Mouse (Mus musculus): Measurements from ENCODE around the gene Zbtb49. TPM values are rescaled to one million over a fixed set of nuclear protein-coding genes. Genes with fewer than 3 reads are reported as not detected.

The Zbtb49 gene
- total RNA-seq, 2 experiments from 2014 or later, result 19.2 to 25.0 TPM

DNA sequence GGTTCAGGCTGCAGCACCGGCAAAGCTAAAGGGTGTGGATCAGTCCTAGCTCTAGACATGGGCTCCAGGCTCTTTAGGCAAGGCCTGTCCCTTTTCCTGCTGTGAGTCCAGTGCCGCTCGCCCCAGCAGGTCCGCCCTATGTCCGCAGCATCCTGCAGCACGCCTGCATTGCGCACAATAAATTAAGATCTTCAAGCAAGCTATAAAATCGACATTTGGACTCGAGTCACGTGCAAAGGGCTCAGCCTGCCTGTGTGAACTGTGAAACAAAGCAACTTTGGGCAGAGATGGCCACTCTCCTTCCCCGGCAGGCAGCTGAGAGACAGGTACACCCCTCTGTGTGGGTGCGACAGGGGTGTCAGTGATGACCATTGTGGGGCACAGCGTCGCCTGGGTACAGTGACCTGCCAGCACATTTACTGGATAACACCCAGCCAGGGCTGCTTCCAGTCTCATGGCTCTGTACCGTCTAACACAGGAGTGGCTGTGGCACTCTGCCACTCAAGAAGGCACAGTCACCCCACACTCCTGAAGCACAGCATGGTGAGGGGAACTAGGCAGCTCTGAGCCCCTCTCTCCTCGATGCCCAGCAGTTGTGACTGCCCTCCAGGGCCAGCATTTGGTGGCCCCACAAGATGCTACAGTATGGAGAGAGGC is 45.9 kb downstream of the Zbtb49 start:
- TF ChIP-seq CTCF (conservative IDR thresholded peaks at IDR 0.05), result no peak
- DNase-seq (ENCODE audit: low spot score in 2 of 2), result no peak
- no peak overlapping the region for H3K27ac ChIP-seq
- H3K4me3 ChIP-seq, result no peak overlapping the region

GRCm38 (mm10) chr5:38173766-38174165 is 46.5 kb downstream of the Zbtb49 start:
- H3K4me3 ChIP-seq, result no peak overlapping the region
- no peak for TF ChIP-seq CTCF (conservative IDR thresholded peaks at IDR 0.05)
- DNase-seq (ENCODE audit: low spot score in 2 of 2), result no peak
- H3K27ac ChIP-seq, result no peak overlapping the region

- Histone ChIP-seq H3K27ac (no peak overlapping the region), H3K4me3 (no peak overlapping the region)
- TF ChIP-seq CTCF (conservative IDR thresholded peaks at IDR 0.05), result no peak
- no peak for DNase-seq (ENCODE audit: low spot score in 2 of 2)
Observed at GRCm38 (mm10) chr5:38168497-38168896, 51.8 kb downstream of the Zbtb49 start.

- DNase-seq (ENCODE audit: low spot score in 2 of 2), result no peak
- Histone ChIP-seq H3K27ac (peak within 1 kb of the TSS; percentile 98), H3K4me3 (peak within 1 kb of the TSS; percentile 81)
- no peak for TF ChIP-seq CTCF (conservative IDR thresholded peaks at IDR 0.05)
Observed at GRCm38 (mm10) chr5:38159634-38160413, 60.4 kb downstream of the Zbtb49 start, which contains the start of gene Nsg1. Gene Nsg1, minus strand, starts transcription at chr5:38159907.

- Histone ChIP-seq H3K4me3 (peak overlapping the region; percentile 81), H3K27ac (peak overlapping the region; percentile 98)
- DNase-seq (ENCODE audit: low spot score in 2 of 2), result peak; percentile 75 to 77
- TF ChIP-seq CTCF (conservative IDR thresholded peaks at IDR 0.05), result no peak
Observed at GRCm38 (mm10) chr5:38158947-38159633, 61.2 kb downstream of the Zbtb49 start.

DNA sequence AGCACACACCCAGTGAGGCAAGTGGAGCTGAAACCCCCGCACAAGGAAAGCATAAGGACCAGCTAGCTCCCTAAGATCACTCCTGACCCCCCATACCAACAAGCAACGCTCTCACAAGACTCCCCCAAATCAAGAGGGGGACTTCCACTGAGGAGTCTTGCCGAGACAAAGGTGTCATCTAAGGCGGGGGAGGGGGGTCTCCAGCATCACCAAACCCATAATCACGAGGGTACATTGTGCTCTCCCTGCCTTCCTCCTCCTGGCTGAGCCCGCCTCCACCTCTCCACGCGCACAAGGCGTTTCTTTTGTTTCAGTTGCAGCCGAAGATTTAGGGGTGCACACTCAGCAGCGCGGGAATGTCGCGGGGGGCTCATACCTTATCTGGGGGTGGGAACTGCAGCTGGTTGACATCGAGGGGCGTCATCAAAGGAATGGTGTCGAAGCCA is 61.7 kb downstream of the Zbtb49 start:
- H3K27ac ChIP-seq, result peak overlapping the region; percentile 98
- TF ChIP-seq CTCF (conservative IDR thresholded peaks at IDR 0.05), result no peak
- no peak for DNase-seq (ENCODE audit: low spot score in 2 of 2)
- peak overlapping the region; percentile 81 for H3K4me3 ChIP-seq

- Histone ChIP-seq H3K27ac (peak overlapping the region; percentile 98), H3K4me3 (peak overlapping the region; percentile 81)
- TF ChIP-seq CTCF (conservative IDR thresholded peaks at IDR 0.05), result no peak
- no peak for DNase-seq (ENCODE audit: low spot score in 2 of 2)
Observed at GRCm38 (mm10) chr5:38157481-38158020, 62.7 kb downstream of the Zbtb49 start.

GRCm38 (mm10) chr5:38153636-38154035 is 66.6 kb downstream of the Zbtb49 start:
- DNase-seq (ENCODE audit: low spot score in 2 of 2), result no peak
- no peak for TF ChIP-seq CTCF (conservative IDR thresholded peaks at IDR 0.05)
- Histone ChIP-seq H3K27ac (peak overlapping the region; percentile 89), H3K4me3 (no peak overlapping the region; the same call in 1 of the 2 replicates)

DNA sequence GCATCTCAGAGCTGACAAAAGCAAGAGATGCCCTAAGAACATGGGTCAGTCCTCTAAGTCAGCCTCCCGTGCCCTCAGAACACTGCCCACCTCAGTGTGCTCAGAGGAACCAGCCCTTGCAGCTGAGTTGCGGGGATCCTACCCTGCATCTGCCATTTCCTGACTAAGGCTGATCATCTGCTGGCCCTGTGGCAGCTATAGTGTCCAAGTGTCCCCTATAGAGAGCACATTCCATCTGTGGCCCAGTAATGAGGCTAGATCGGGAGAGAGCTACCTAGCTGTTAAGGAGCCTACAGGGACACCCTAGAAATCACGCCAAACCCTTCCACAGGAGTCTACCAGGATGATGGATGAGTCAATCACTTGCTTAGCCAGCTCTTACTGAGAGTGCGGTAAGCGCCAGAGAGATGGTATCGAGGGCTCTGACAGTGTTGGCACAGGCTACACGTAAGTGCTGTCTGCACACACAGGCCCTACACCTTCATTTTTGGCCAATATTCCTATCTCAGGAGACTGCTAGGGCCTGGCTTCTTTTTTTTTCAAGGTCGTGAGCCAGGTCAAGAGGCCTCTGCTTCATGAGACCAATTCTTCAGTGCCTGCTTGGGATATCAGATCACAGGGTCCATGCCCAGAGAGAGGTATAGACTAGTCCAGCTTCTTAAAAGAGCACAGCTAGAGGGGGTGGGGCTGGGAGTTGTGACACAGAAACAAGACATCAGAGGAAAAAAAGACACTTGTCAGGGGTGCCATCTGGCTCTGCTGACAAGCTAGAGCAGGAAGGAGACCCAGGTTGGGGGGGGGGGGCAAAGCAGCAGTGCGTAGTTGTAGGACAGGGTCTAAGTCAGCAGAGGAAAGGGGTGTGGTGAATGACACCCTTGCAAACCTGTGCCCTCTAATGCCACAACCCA is 67.8 kb downstream of the Zbtb49 start:
- TF ChIP-seq CTCF (conservative IDR thresholded peaks at IDR 0.05), result no peak
- Histone ChIP-seq H3K27ac (peak overlapping the region; percentile 89), H3K4me3 (no peak overlapping the region)
- no peak for DNase-seq (ENCODE audit: low spot score in 2 of 2)

DNA sequence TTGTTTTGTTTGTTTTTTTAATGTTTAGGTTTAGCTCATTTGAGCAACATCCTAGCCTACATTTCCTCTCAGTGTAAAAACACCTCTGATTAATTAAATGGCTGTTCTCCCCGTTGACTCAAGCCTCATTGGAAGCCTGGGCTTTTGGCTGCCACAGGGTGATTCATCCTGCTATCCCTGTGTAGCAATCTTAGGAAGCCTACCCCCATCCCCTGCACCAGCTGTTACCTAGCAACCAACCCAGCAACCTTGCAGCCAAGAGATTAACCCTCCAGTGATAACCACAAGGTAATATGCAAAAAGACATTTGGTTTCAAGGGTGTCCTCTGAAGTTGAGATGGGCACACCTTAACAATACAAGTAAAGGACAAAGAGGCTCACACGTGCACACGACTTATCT is 69.0 kb downstream of the Zbtb49 start:
- TF ChIP-seq CTCF (conservative IDR thresholded peaks at IDR 0.05), result no peak
- H3K4me3 ChIP-seq, result peak overlapping the region; percentile 17; the same call in 1 of the 2 replicates
- DNase-seq (ENCODE audit: low spot score in 2 of 2), result peak; percentile 61 to 78
- H3K27ac ChIP-seq, result peak overlapping the region; percentile 89

- Histone ChIP-seq H3K4me3 (no peak overlapping the region), H3K27ac (no peak overlapping the region)
- DNase-seq (ENCODE audit: low spot score in 2 of 2), result no peak
- no peak for TF ChIP-seq CTCF (conservative IDR thresholded peaks at IDR 0.05)
Observed at GRCm38 (mm10) chr5:38146524-38146923, 73.7 kb downstream of the Zbtb49 start.

DNA sequence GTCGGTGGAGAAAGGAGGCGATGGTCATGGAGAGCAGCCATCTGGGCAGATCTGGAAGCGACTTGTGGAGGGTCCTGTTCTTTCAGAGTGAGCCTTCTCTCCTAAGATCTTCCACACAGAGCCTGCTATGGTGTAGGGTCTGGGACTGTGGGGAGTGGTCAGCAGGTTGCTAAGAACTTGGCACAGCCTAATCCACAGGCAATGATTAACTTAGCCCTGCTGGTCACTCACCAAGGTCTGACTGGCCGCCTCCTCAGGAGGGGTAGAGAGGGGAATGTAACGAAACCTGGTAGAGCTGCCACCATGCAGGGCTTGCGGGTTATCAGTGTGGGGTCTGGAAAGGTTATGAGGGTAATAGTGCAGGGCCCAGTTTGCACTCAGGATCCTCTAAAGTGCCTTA is 79.4 kb downstream of the Zbtb49 start:
- Histone ChIP-seq H3K4me3 (no peak overlapping the region), H3K27ac (no peak overlapping the region)
- DNase-seq (ENCODE audit: low spot score in 2 of 2), result no peak
- no peak for TF ChIP-seq CTCF (conservative IDR thresholded peaks at IDR 0.05)

Other genes with a start within 250 kb of the Zbtb49 start
- 10 to 100 TPM; 35.8 to 36.1 TPM for gene Stx18, start 181.7 kb downstream of the Zbtb49 start, total RNA-seq (2021)
- gene Nsg1, start 60.5 kb downstream of the Zbtb49 start, total RNA-seq (2021), result 100 to 1,000 TPM; 421 to 427 TPM
- 10 to 100 TPM in 1 of 2 experiments, 1 to 10 TPM in 1; 9.9 to 11.3 TPM for gene Lyar, start within 50 bp of the Zbtb49 start, total RNA-seq (2021)
- gene Tmem128, start 39.7 kb upstream of the Zbtb49 start, total RNA-seq (2021), result 10 to 100 TPM; 30.1 to 32.8 TPM
- under 1 TPM in 1 of 2 experiments, not detected in 1; 0.15 TPM for gene Otop1, start 55.5 kb upstream of the Zbtb49 start, total RNA-seq (2021)
- 10 to 100 TPM; 15.1 to 18.0 TPM for gene Drd5, start 98.9 kb upstream of the Zbtb49 start, total RNA-seq (2021)